Mouse (Mus musculus): Measurements from ENCODE around the gene Cdhr5. TPM values are rescaled to one million over a fixed set of nuclear protein-coding genes. Genes with fewer than 3 reads are reported as not detected.

The Cdhr5 gene
- 0.07 TPM for polyA plus RNA-seq (2012; fragmentation: generic; extraction: Trizol)

DNA sequence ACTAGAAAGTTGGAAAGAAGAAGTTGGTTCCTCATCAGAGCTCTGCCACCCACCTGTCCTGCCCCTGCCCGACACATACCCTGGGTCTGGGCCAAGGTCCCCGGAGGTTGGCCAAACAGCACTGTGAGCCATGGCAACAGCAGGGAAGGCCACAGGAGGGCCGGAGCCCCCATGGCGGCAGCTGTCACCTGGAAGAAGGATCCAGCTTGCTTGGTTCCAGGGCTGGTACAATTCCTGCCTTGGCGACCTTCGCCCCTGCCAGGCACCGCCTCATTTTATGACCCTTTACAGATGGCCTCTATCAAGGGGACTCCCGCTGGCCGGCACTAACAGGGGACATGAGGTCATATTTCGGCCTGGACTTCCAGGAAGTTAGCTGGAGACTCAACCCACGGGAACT lies at the start of gene Cdhr5:
Gene Cdhr5, minus strand, starts transcription at position 241 of the 400 bp plus-strand sequence.
- Histone ChIP-seq H3K4me3 (no peak within 1 kb of the TSS), H3K27me3 (ENCODE audit: control insufficient read depth, insufficient read depth, insufficient read length) (peaks cover 8% of the 10 kb centered on the region), H3K36me3 (ENCODE audit: control insufficient read depth, insufficient read depth) (no peaks in the 10 kb centered on the region), H3ac (ENCODE audit: control insufficient read depth, insufficient read length) (no peak within 1 kb of the TSS), H3K79me2 (ENCODE audit: control insufficient read depth, insufficient read depth) (no peaks in the 10 kb centered on the region), H3K4me2 (ENCODE audit: low read depth) (no peak within 1 kb of the TSS)
- no peak for TF ChIP-seq REST (IDR thresholded peaks at IDR 0.05; ENCODE audit: insufficient read depth, insufficient read length)
- no peak for TF ChIP-seq SRF (IDR thresholded peaks at IDR 0.05; ENCODE audit: control insufficient read depth, insufficient read length, low read depth)
- no peak for TF ChIP-seq POLR2AphosphoS2 (IDR thresholded peaks at IDR 0.05; ENCODE audit: insufficient read length, low read depth)
- TF ChIP-seq TCF3 (IDR thresholded peaks at IDR 0.05; ENCODE audit: insufficient read length, low read depth), result no peak

DNA sequence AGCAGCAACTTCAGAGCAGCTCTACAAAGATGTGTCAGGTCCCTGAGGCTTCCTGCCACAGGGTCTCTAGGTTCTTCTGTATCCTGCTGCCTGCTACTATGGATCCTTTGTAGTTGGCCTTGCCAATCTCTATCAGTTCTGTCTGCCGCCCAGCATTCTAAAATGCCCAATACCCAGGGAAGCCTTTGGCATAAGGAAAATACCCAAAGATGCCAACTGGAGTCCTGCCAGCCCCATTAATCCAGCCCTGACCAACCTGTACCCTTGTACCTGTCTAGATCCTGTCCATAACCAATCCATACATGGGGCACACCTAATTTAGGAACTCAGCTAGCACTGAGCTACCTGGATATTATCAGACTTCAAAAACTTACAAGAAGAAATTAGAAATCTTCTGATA lies 48.1 kb upstream of the Cdhr5 start:
- Histone ChIP-seq H3K4me2 (ENCODE audit: low read depth) (no peak overlapping the region), H3K36me3 (ENCODE audit: control insufficient read depth, insufficient read depth) (peaks cover 21% of the 10 kb centered on the region), H3ac (ENCODE audit: control insufficient read depth, insufficient read length) (no peak overlapping the region), H3K79me2 (ENCODE audit: control insufficient read depth, insufficient read depth) (peaks cover 26% of the 10 kb centered on the region), H3K27me3 (ENCODE audit: control insufficient read depth, insufficient read depth, insufficient read length) (no peaks in the 10 kb centered on the region), H3K4me3 (no peak overlapping the region)
- TF ChIP-seq SRF (IDR thresholded peaks at IDR 0.05; ENCODE audit: control insufficient read depth, insufficient read length, low read depth) (no peak), TCF12 (IDR thresholded peaks at IDR 0.05; ENCODE audit: insufficient read depth, poor library complexity, severe bottlenecking) (no peak), MYOG (IDR thresholded peaks at IDR 0.05; ENCODE audit: control insufficient read depth in 1 of 3, insufficient read depth in 1 of 3, insufficient read length in 2 of 3, low read depth in 2 of 3) (no peak), POLR2A (IDR thresholded peaks at IDR 0.05; ENCODE audit: insufficient read length, low read depth) (no peak), POLR2AphosphoS2 (IDR thresholded peaks at IDR 0.05; ENCODE audit: insufficient read length, low read depth) (no peak)

DNA sequence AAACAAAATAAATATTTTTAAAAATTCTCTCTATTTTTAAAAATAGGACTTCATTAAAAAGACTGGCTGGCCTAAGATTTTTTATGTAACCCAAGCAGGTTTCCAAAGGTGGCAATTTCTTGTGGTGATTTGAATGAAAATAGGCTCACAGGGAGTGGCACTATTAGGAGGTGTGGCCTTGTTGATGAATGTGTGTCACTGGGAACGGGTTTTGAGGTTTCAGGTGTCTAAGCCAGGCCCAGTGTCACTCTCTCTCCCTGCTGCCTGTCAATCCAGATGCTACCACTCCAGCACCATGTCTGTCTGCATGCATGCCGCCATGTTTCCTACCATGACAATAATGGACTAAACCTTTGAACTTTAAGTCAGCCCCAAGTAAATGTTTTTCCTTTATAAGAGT lies 42.9 kb upstream of the Cdhr5 start:
- TF ChIP-seq MAX (IDR thresholded peaks at IDR 0.05; ENCODE audit: low read depth) (no peak), MYOG (IDR thresholded peaks at IDR 0.05; ENCODE audit: control insufficient read depth in 1 of 3, insufficient read depth in 1 of 3, insufficient read length in 2 of 3, low read depth in 2 of 3) (no peak), REST (IDR thresholded peaks at IDR 0.05; ENCODE audit: insufficient read depth, insufficient read length) (no peak)
- Histone ChIP-seq H3K27me3 (ENCODE audit: control insufficient read depth, insufficient read depth, insufficient read length) (no peaks in the 10 kb centered on the region), H3K36me3 (ENCODE audit: control insufficient read depth, insufficient read depth) (peaks cover 49% of the 10 kb centered on the region), H3K4me2 (ENCODE audit: low read depth) (no peak overlapping the region), H3K4me3 (no peak overlapping the region), H3ac (ENCODE audit: control insufficient read depth, insufficient read length) (no peak overlapping the region), H3K79me2 (ENCODE audit: control insufficient read depth, insufficient read depth) (peaks cover 3% of the 10 kb centered on the region)

DNA sequence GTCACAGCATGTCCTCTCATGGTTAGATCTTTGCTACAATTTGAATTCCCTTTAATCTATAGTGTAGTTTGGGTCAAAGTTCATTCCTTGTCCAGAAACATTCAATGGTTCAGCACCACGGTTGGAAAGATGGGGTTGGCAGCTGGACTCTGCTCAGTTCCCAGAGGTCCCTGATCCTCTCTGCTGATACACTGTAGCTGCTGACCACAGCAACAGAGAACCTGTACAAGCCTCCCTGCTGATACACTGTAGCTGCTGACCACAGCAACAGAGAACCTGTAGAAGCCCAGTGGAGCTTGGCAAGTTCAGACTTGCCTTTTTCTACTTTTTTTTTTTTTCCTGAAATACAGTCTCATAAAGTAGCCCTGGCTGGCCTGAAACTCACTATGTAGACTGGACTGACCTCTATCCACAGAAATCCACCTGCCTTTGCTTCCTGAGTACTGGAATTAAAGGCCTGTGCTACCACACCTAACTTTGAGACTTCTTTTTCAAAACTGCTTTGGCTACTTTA lies 41.1 kb upstream of the Cdhr5 start:
- Histone ChIP-seq H3ac (ENCODE audit: control insufficient read depth, insufficient read length) (no peak overlapping the region), H3K36me3 (ENCODE audit: control insufficient read depth, insufficient read depth) (peaks cover 51% of the 10 kb centered on the region), H3K79me2 (ENCODE audit: control insufficient read depth, insufficient read depth) (no peaks in the 10 kb centered on the region), H3K4me2 (ENCODE audit: low read depth) (no peak overlapping the region), H3K27me3 (ENCODE audit: control insufficient read depth, insufficient read depth, insufficient read length) (no peaks in the 10 kb centered on the region), H3K4me3 (no peak overlapping the region)
- TF ChIP-seq SRF (IDR thresholded peaks at IDR 0.05; ENCODE audit: control insufficient read depth, insufficient read length, low read depth) (no peak), E2F4 (IDR thresholded peaks at IDR 0.05; ENCODE audit: insufficient read depth) (no peak), TCF3 (IDR thresholded peaks at IDR 0.05; ENCODE audit: insufficient read length, low read depth) (no peak), TCF12 (IDR thresholded peaks at IDR 0.05; ENCODE audit: insufficient read depth, poor library complexity, severe bottlenecking) (no peak), MYOG (IDR thresholded peaks at IDR 0.05; ENCODE audit: control insufficient read depth in 1 of 3, insufficient read depth in 1 of 3, insufficient read length in 2 of 3, low read depth in 2 of 3) (no peak), USF1 (IDR thresholded peaks at IDR 0.05; ENCODE audit: low read depth) (no peak), REST (IDR thresholded peaks at IDR 0.05; ENCODE audit: insufficient read depth, insufficient read length) (no peak), MAX (IDR thresholded peaks at IDR 0.05; ENCODE audit: low read depth) (no peak), POLR2AphosphoS2 (IDR thresholded peaks at IDR 0.05; ENCODE audit: insufficient read length, low read depth) (no peak), MYOD1 (IDR thresholded peaks at IDR 0.05; ENCODE audit: control insufficient read depth in 1 of 3, insufficient read length in 2 of 3, low read depth in 2 of 3) (no peak), CEBPB (IDR thresholded peaks at IDR 0.05; ENCODE audit: insufficient read depth, poor library complexity, severe bottlenecking) (no peak), POLR2A (IDR thresholded peaks at IDR 0.05; ENCODE audit: insufficient read length, low read depth) (no peak)

DNA sequence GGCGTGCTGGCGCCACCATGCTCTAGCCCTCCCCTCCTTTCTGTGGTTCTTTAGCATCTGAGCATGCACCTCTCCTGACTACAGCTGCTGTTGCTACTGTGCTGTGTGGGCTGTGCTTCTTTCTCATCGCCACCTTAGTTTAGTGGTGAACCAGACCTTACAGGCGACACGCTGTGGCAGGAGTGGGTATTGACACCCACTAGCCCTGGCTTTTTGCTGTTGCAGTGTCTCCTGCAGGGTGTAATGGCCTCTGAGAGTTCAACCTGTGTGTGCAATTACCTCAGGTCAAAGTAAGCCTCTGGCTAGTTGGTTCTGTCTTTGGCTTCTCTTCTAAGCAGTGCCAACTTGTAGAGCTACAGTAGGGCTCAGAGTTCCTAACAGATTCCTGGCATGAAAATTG lies 39.4 kb upstream of the Cdhr5 start:
- no peaks in the 10 kb centered on the region for H3K27me3 ChIP-seq (ENCODE audit: control insufficient read depth, insufficient read depth, insufficient read length)
- TF ChIP-seq REST (IDR thresholded peaks at IDR 0.05; ENCODE audit: insufficient read depth, insufficient read length), result no peak
- no peak for TF ChIP-seq CEBPB (IDR thresholded peaks at IDR 0.05; ENCODE audit: insufficient read depth, poor library complexity, severe bottlenecking)
- no peak for TF ChIP-seq POLR2A (IDR thresholded peaks at IDR 0.05; ENCODE audit: insufficient read length, low read depth)
- no peak for TF ChIP-seq USF1 (IDR thresholded peaks at IDR 0.05; ENCODE audit: low read depth)
- TF ChIP-seq MYOD1 (IDR thresholded peaks at IDR 0.05; ENCODE audit: control insufficient read depth in 1 of 3, insufficient read length in 2 of 3, low read depth in 2 of 3), result no peak
- TF ChIP-seq TCF12 (IDR thresholded peaks at IDR 0.05; ENCODE audit: insufficient read depth, poor library complexity, severe bottlenecking), result no peak
- TF ChIP-seq SRF (IDR thresholded peaks at IDR 0.05; ENCODE audit: control insufficient read depth, insufficient read length, low read depth), result no peak
- no peak for TF ChIP-seq POLR2AphosphoS2 (IDR thresholded peaks at IDR 0.05; ENCODE audit: insufficient read length, low read depth)
- TF ChIP-seq MYOG (IDR thresholded peaks at IDR 0.05; ENCODE audit: control insufficient read depth in 1 of 3, insufficient read depth in 1 of 3, insufficient read length in 2 of 3, low read depth in 2 of 3), result no peak
- no peak overlapping the region for H3ac ChIP-seq (ENCODE audit: control insufficient read depth, insufficient read length)
- H3K4me2 ChIP-seq (ENCODE audit: low read depth), result no peak overlapping the region
- H3K4me3 ChIP-seq, result no peak overlapping the region
- H3K79me2 ChIP-seq (ENCODE audit: control insufficient read depth, insufficient read depth), result no peaks in the 10 kb centered on the region
- peaks cover 54% of the 10 kb centered on the region for H3K36me3 ChIP-seq (ENCODE audit: control insufficient read depth, insufficient read depth)

Measured in myocyte (in vitro differentiated cells).